Mouse (Mus musculus) liver, adult 2 months (tissue): ENCODE data around the gene Hmgcs1.

Experiments
- CTCF ChIP-seq: fragments of 200-500 bp; IDR thresholded peaks from 2 replicates; pipeline ENCODE4 v1.5.1; 2011; ENCODE audit warnings: low read depth, low read length, control low read depth
- POLR2A ChIP-seq: fragments of 200-500 bp; IDR thresholded peaks from 2 replicates; pipeline ENCODE4 v1.6.1; 2011; ENCODE audit warnings: low read length, control low read depth; ENCODE audit not compliant: insufficient read depth; ENCODE audit errors: extremely low read depth

DNA sequence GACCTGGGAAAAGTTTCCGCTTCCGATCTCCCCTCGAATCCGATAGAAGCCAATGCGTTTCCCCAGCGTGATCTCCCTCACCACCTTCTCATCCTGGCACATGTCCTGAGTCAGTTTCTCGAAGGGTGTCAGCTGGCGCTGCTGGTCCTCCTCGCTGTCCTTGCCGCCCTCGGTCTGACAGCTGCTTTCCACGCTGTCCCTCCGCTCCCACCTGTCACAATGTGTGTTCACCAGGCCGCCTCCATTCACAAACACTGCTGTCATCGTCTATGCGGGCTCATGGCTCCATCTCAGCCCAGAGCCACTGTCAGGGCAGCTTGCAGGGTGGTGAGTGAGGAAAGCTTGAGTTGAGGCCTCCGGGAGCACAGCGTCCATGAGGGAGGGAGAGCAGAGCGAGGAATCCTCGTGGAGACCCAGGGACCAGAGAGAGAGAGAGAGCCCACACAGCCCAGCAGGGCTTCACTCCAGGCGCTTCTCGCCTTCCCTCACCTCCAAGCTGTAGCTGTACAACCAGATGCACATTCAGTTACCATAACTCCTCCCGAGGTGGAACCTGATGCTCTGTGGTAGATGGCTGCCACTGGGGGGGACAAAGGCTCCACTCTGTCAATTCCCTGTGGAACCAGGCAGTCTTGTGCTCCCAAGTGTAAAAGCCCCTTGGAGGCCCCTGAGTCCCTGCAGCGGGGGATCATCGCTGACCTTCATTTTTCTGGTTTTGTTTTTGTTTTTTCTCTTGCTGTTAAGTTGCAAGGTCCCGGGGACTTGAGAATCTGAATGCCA lies 37.6 kb downstream of the Hmgcs1 start:
- TF ChIP-seq CTCF, result no peak
- no peak for TF ChIP-seq POLR2A
